Mouse (Mus musculus) liver, embryonic 13.5 days (tissue): ENCODE data around the gene Ank3. TPM values are rescaled to one million over a fixed set of nuclear protein-coding genes. Genes with fewer than 3 reads are reported as not detected.

Source experiments
- ATAC-seq: fragments of 200-750 bp; cut with Nextera tagmentation; 2 replicates; pipeline ENCODE4 v1.8.0; 2017; ENCODE audit warnings: low read depth, mild to moderate bottlenecking, moderate number of reproducible peaks, moderate library complexity
- DNase-seq: peaks from one replicate; pipeline ENCODE4 v3.0.0; 2022
- H3K27ac ChIP-seq: fragments of 300-500 bp; sonication (generic); 2 replicates; pipeline ENCODE4 v1.5.1; 2015; ENCODE audit warnings: moderate library complexity, mild to moderate bottlenecking, inconsistent platforms
- H3K27me3 ChIP-seq: fragments of 300-500 bp; sonication (generic); 2 replicates; pipeline ENCODE4 v1.6.1; 2015; ENCODE audit warnings: mild to moderate bottlenecking, inconsistent platforms
- H3K36me3 ChIP-seq: fragments of 300-500 bp; sonication (generic); 2 replicates; pipeline ENCODE4 v1.6.1; 2015; ENCODE audit warnings: mild to moderate bottlenecking, inconsistent platforms
- H3K4me1 ChIP-seq: fragments of 300-500 bp; sonication (generic); replicated peaks from 2 replicates; pipeline ENCODE4 v1.6.1; 2015; ENCODE audit warnings: inconsistent platforms
- H3K4me2 ChIP-seq: fragments of 300-500 bp; sonication (generic); 2 replicates; pipeline ENCODE4 v1.6.1; 2015; ENCODE audit warnings: inconsistent platforms, mild to moderate bottlenecking, moderate library complexity
- H3K4me3 ChIP-seq: fragments of 300-500 bp; sonication (generic); replicated peaks from 2 replicates; pipeline ENCODE4 v1.5.1; 2015; ENCODE audit warnings: mild to moderate bottlenecking, inconsistent platforms
- H3K9ac ChIP-seq: fragments of 300-500 bp; sonication (generic); 2 replicates; pipeline ENCODE4 v1.6.1; 2015; ENCODE audit warnings: mild to moderate bottlenecking, inconsistent platforms
- H3K9me3 ChIP-seq: fragments of 300-500 bp; sonication (generic); replicated peaks from 2 replicates; pipeline ENCODE4 v1.6.1; 2016; ENCODE audit warnings: inconsistent platforms
- WGBS: fragments of 180-500 bp; shearing (Covaris S2); methylation state at CpG from one replicate; pipeline ENCODE4 v1.1.7; 2015; ENCODE audit not compliant: insufficient replicate concordance; 5-methylcytosine and 5-hydroxymethylcytosine counted together
- polyA plus RNA-seq: library from polyadenylated mRNA; unstranded; fragments of >200 nt; fragmentation: Nextera tagmentation; extraction: Ambion mirVana; gene quantifications from 2 replicates; pipeline ENCODE4 v1.2.1, GENCODE M21; 2015

Gene Ank3
- polyA plus RNA-seq, 1 experiment from 2014 or later: 5.6 TPM

DNA sequence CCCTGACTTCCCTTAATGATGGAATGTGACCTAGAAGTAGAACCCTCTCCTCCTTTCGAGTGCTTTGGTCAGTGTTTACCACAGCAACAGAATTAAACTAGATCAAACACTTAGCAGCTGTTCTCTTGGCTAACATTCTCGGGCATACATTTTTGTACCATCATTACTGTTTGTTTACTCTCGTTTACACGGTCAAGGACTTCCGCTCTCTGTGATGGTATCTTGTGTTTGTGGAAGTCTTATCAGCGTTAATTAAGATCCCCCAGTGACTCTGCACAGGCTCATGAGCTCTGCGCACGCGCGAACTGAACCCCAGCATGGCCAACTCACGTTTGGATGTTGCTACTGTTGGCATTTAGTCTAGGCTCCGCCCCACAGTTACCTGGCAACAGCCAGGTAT lies 16.3 kb downstream of the Ank3 start:
- no peak for DNase-seq
- Histone ChIP-seq H3K9ac (no peak overlapping the region), H3K4me3 (no peak overlapping the region), H3K4me2 (no peak overlapping the region), H3K9me3 (no peaks in the 10 kb centered on the region), H3K27ac (no peak overlapping the region), H3K36me3 (no peaks in the 10 kb centered on the region), H3K4me1 (no peaks in the 10 kb centered on the region), H3K27me3 (no peaks in the 10 kb centered on the region)
- WGBS: 42% methylated on average over 12 of the region's 12 CpGs
- no peak for ATAC-seq

DNA sequence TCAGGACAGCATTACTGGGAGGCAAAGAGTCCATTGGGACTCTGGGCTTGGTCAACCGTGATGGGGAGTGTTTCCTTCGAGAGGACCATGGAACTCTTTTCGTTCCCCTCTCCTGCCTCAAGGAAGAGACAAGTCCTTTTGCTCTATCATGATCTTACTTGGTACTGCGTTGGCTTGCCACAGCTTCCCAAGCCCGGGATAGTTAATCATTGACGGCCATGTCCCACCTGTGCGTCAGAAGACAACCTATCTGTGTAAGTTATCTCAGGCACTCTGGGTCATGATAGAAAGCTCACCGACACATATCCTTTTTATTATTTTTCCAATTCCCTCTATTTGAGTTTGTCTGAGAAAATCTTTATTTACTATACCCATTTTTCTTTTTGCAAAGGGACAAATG lies 20.1 kb downstream of the Ank3 start:
- WGBS: 62% methylated on average over 8 of the region's 8 CpGs
- Histone ChIP-seq H3K4me1 (no peaks in the 10 kb centered on the region), H3K36me3 (no peaks in the 10 kb centered on the region), H3K4me2 (no peak overlapping the region), H3K27me3 (no peaks in the 10 kb centered on the region), H3K9ac (no peak overlapping the region), H3K4me3 (no peak overlapping the region), H3K9me3 (peaks cover 4% of the 10 kb centered on the region; the same call in 1 of the 2 replicates), H3K27ac (no peak overlapping the region)
- ATAC-seq: no peak
- no peak for DNase-seq

DNA sequence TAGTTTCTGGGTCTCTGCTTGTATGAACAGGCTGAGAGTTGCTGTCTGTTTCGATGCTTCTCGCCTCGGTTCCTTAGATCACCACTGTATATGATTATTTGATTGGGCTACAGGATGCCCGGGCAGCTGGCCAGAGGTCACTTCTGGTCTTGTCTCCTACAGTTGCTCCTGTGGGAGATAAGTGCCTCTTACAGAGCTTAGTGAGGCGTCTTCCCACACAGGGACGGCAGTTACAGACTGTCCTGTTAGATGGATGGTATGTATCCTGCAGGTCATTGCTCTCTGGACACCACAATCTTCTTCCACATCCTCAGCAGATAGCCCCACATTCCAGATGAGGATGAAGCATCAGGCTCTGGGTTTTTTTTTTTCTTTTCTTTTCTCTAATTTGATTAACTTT lies 21.7 kb downstream of the Ank3 start:
- H3K4me3 ChIP-seq: no peak overlapping the region
- 61% methylated on average over 6 of the region's 6 CpGs for WGBS
- H3K9ac ChIP-seq: no peak overlapping the region
- no peaks in the 10 kb centered on the region for H3K36me3 ChIP-seq
- peaks cover 4% of the 10 kb centered on the region; the same call in 1 of the 2 replicates for H3K9me3 ChIP-seq
- no peak overlapping the region for H3K27ac ChIP-seq
- no peaks in the 10 kb centered on the region for H3K27me3 ChIP-seq
- no peak overlapping the region for H3K4me2 ChIP-seq
- no peak for DNase-seq
- H3K4me1 ChIP-seq: no peaks in the 10 kb centered on the region
- ATAC-seq: no peak

DNA sequence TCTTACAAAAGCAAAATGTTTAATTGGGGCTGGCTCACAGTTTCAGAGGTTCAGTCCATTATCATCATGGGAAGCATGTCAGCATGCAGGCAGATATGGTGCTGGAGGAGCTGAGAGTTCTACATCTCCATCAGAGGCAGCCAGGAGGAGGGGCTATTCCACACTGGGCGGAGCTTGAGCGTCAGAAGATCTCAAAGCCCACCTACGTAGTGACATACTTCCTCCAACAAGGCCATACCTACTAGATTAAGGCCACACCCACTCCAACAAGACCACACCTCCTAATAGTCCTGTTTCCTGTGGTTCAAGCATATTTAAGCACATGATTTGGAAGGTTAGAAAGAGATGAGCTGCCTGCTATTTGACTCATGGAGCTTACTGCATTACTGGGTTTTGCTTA lies 25.5 kb downstream of the Ank3 start:
- H3K4me2 ChIP-seq: no peak overlapping the region
- no peaks in the 10 kb centered on the region for H3K36me3 ChIP-seq
- no peaks in the 10 kb centered on the region for H3K27me3 ChIP-seq
- H3K27ac ChIP-seq: no peak overlapping the region
- DNase-seq (no peak), ATAC-seq (no peak)
- no peaks in the 10 kb centered on the region for H3K4me1 ChIP-seq
- 67% methylated on average over 3 of the region's 3 CpGs for WGBS
- peaks cover 4% of the 10 kb centered on the region; the same call in 1 of the 2 replicates for H3K9me3 ChIP-seq
- no peak overlapping the region for H3K4me3 ChIP-seq
- H3K9ac ChIP-seq: no peak overlapping the region

DNA sequence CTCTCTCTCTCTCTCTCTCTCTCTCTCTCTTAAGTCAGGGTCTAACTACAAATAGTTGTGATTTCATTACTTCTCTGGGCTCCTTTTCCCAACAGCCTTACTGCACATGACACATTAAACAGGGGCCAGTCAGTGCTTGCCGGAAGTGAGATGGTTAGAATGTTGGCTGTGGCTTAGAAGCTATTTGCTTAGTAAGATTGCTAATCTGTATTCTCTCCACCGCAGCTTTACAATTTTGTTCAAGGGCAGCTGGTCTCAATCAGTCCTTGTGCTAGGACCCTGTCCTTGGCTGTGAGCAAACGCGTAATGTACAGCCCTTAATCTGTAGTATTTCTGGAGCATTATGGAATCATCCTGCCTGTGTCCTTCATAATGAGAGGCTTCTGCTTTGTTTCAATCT lies 31.6 kb downstream of the Ank3 start:
- DNase-seq (no peak), ATAC-seq (no peak)
- H3K36me3 ChIP-seq: no peaks in the 10 kb centered on the region
- no peak overlapping the region for H3K4me3 ChIP-seq
- no peak overlapping the region for H3K27ac ChIP-seq
- H3K4me2 ChIP-seq: no peak overlapping the region
- H3K4me1 ChIP-seq: no peaks in the 10 kb centered on the region
- 68% methylated on average over 4 of the region's 4 CpGs for WGBS
- no peak overlapping the region for H3K9ac ChIP-seq
- H3K27me3 ChIP-seq: no peaks in the 10 kb centered on the region
- no peaks in the 10 kb centered on the region for H3K9me3 ChIP-seq

DNA sequence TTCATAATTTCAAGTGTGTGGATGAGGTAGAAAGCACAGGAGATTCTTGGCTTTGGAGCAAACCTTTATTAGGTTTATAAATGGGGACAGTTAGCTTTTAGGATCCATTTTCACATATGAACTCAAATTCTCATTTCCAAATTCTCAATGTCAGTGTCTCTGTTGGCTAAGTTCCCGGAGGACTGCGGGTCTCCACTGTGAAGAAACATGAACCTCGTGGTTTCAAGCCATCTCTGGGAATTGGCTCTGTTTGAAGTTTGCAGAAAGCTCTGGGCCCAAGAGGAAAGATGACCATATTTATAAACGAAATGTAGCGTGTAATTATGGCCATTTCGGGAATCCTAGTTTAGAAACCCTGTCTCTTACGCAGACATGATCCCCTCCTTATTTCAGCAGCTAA lies 32.5 kb downstream of the Ank3 start:
- no peak for DNase-seq
- Histone ChIP-seq H3K9me3 (no peaks in the 10 kb centered on the region), H3K27me3 (no peaks in the 10 kb centered on the region), H3K36me3 (no peaks in the 10 kb centered on the region), H3K4me1 (no peaks in the 10 kb centered on the region), H3K9ac (no peak overlapping the region), H3K4me2 (no peak overlapping the region), H3K27ac (no peak overlapping the region), H3K4me3 (no peak overlapping the region)
- no peak for ATAC-seq
- WGBS: 61% methylated on average over 7 of the region's 7 CpGs

DNA sequence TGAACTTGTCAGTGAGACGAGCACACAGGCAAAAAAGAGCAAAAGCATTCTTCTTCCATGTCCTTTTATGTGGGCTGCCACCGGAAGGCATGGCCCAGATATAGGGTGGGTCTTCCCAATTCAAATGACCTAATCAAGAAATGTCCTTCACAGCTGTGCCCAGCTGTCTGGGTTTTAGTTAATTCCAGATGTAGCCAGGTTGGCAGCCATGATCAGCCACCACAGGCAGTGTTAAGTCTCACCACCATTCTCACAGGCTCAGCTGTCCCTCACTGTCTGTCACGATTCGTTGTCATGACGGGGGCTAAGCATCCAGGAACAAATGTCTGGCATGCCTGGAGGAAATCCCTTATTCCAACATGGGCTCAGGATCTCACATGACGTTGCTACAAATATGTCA lies 36.6 kb downstream of the Ank3 start:
- no peak overlapping the region for H3K4me3 ChIP-seq
- no peak overlapping the region for H3K4me2 ChIP-seq
- WGBS: 67% methylated on average over 6 of the region's 6 CpGs
- no peak overlapping the region for H3K27ac ChIP-seq
- no peaks in the 10 kb centered on the region for H3K27me3 ChIP-seq
- no peak for ATAC-seq
- no peak for DNase-seq
- H3K36me3 ChIP-seq: no peaks in the 10 kb centered on the region
- H3K9ac ChIP-seq: no peak overlapping the region
- no peaks in the 10 kb centered on the region for H3K4me1 ChIP-seq
- no peaks in the 10 kb centered on the region for H3K9me3 ChIP-seq

DNA sequence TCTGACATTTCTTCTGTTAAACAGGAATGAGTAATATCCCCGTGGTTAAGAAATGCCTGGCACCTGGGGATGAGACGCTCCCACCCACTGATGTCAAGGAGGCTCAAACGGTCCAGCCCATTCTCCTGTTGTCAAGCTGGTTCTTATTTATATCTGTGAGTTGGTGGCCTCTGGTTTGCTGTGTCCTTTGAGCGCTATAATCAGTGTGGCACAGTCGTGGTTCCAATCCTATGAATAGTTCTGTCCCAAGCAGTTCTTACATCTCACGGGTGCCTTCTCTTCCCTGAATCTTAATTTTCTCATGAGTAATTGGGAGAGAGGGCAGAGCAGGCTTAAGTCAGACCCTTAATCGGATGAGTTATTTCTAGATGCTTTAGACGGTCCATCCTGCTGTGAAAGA lies 40.9 kb downstream of the Ank3 start:
- no peak overlapping the region for H3K4me2 ChIP-seq

DNA sequence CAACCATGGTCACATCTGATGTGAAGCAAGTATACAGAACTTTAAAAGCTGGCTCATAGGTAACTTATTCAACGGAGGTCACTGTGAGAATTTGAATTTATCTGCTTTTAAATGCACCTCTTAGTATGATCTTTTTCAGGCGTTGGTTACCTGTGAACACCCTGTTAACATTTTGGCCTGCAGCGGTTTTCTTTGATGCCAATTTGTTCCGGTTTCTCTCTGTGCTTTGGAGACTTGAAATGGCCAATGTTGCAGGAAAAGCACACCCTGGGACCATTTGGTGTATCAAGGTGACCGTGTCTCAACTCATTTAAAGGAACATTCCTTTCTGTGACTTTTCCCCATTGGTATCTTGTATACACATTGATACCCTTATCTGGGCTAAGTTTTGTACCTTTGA lies 46.0 kb downstream of the Ank3 start:
- H3K9me3 ChIP-seq: no peaks in the 10 kb centered on the region
- H3K4me2 ChIP-seq: no peak overlapping the region
- ATAC-seq (no peak), DNase-seq (no peak)
- H3K36me3 ChIP-seq: no peaks in the 10 kb centered on the region
- H3K27me3 ChIP-seq: no peaks in the 10 kb centered on the region
- no peak overlapping the region for H3K9ac ChIP-seq
- no peak overlapping the region for H3K27ac ChIP-seq
- H3K4me3 ChIP-seq: no peak overlapping the region
- H3K4me1 ChIP-seq: no peaks in the 10 kb centered on the region
- WGBS: 55% methylated on average over 5 of the region's 5 CpGs

More for the DNA sequence above, 40.9 kb downstream of the Ank3 start:
- H3K36me3 ChIP-seq: no peaks in the 10 kb centered on the region
- no peak overlapping the region for H3K9ac ChIP-seq
- ATAC-seq (no peak), DNase-seq (no peak)
- H3K4me3 ChIP-seq: no peak overlapping the region
- no peaks in the 10 kb centered on the region for H3K27me3 ChIP-seq
- no peaks in the 10 kb centered on the region for H3K4me1 ChIP-seq
- H3K27ac ChIP-seq: no peak overlapping the region
- WGBS: 71% methylated on average over 8 of the region's 8 CpGs
- no peaks in the 10 kb centered on the region for H3K9me3 ChIP-seq

DNA sequence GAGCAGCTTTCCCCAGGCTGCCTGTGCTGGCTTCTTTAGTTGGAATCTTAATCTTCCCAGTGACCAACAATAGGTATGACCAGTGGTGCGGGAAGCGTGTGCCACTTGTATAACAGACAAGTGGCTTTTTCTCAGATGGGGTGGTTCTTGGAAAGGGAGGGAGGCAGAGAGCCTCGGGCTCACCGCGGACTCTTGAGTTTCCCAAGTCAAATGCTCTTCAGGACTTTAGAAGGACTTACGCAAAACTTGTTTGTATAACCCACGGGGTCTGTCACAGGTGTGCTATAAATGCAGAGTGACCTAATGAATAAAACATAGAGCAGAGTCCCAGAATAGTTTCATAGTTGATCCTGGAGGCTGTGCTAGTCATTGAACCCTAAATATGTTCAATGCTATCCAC lies 47.4 kb downstream of the Ank3 start:
- H3K4me3 ChIP-seq: no peak overlapping the region
- no peaks in the 10 kb centered on the region for H3K27me3 ChIP-seq
- 63% methylated on average over 7 of the region's 7 CpGs for WGBS
- H3K9me3 ChIP-seq: no peaks in the 10 kb centered on the region
- no peak overlapping the region for H3K9ac ChIP-seq
- DNase-seq (no peak), ATAC-seq (no peak)
- H3K36me3 ChIP-seq: no peaks in the 10 kb centered on the region
- H3K4me2 ChIP-seq: no peak overlapping the region
- H3K27ac ChIP-seq: no peak overlapping the region
- no peaks in the 10 kb centered on the region for H3K4me1 ChIP-seq

DNA sequence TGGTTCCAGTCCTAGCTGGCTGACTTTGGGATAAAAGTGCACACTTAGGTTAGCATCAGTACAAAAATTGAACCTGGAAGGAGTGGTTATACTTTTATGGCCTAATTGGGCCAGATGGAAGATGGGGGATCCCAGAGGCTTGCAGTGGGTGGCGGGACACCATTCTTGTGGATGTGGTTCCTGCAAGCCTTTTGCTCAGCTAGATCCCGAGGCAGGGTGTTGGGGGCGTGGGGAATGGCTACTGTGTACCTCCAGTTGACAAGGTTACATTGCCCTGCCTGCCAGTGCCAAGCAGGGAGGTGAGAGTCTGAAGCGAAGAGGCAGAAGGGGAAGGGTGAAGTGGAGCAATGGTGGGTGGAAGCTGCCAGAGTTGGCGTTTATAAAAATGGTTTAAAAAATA lies 48.0 kb downstream of the Ank3 start:
- H3K4me1 ChIP-seq: no peaks in the 10 kb centered on the region
- H3K36me3 ChIP-seq: no peaks in the 10 kb centered on the region
- 52% methylated on average over 5 of the region's 5 CpGs for WGBS

DNA sequence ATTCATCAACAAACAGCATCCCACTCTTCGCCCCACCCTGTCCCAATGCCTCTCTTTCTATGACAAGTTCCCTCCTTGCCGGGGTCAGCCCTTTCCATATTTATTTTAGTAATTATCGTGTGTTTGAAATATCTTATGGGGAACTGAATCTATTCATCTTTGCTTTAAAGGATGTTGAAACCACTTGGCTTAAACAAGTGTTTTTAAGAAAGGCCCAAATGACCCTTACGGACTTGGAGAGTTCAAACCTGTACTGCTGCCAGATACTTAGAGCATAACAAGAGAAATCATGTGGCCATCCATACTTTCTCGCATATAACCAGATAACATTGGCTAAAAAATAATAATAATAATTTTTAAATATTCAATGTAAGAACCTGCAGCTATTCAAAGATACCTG lies 48.7 kb downstream of the Ank3 start:
- Histone ChIP-seq H3K4me3 (no peak overlapping the region), H3K27me3 (no peaks in the 10 kb centered on the region), H3K27ac (no peak overlapping the region), H3K4me1 (no peaks in the 10 kb centered on the region), H3K9me3 (no peaks in the 10 kb centered on the region), H3K9ac (no peak overlapping the region), H3K36me3 (no peaks in the 10 kb centered on the region), H3K4me2 (no peak overlapping the region)
- ATAC-seq (no peak), DNase-seq (no peak)
- WGBS: 75% methylated on average over 5 of the region's 5 CpGs

More for the DNA sequence above, 48.0 kb downstream of the Ank3 start:
- ATAC-seq (no peak), DNase-seq (no peak)
- Histone ChIP-seq H3K4me2 (no peak overlapping the region), H3K9me3 (no peaks in the 10 kb centered on the region), H3K27ac (no peak overlapping the region), H3K27me3 (no peaks in the 10 kb centered on the region), H3K9ac (no peak overlapping the region), H3K4me3 (no peak overlapping the region)
